Mouse (Mus musculus) forebrain, embryonic 13.5 days (tissue): Measurements from ENCODE around the gene Gstt4. TPM values are rescaled to one million over a fixed set of nuclear protein-coding genes. Genes with fewer than 3 reads are reported as not detected.

Experiments used
- ATAC-seq: fragments of 200-750 bp; cut with Nextera tagmentation; 2 replicates; pipeline ENCODE4 v1.8.0; 2017
- H3K27ac ChIP-seq: fragments of 300-500 bp; sonication (generic); 2 replicates; pipeline ENCODE4 v1.5.1; 2015; ENCODE audit warnings: inconsistent platforms, mild to moderate bottlenecking, moderate library complexity
- H3K27me3 ChIP-seq: fragments of 300-500 bp; sonication (generic); 2 replicates; pipeline ENCODE4 v1.6.1; 2015; ENCODE audit warnings: mild to moderate bottlenecking, inconsistent platforms
- H3K36me3 ChIP-seq: fragments of 300-500 bp; sonication (generic); 2 replicates; pipeline ENCODE4 v1.6.1; 2015; ENCODE audit warnings: mild to moderate bottlenecking, inconsistent platforms; ENCODE audit not compliant: poor library complexity, severe bottlenecking
- H3K4me1 ChIP-seq: fragments of 300-500 bp; sonication (generic); 2 replicates; pipeline ENCODE4 v1.6.1; 2015; ENCODE audit warnings: inconsistent platforms
- H3K4me2 ChIP-seq: fragments of 300-500 bp; sonication (generic); 2 replicates; pipeline ENCODE4 v1.6.1; 2015; ENCODE audit warnings: inconsistent platforms, mild to moderate bottlenecking, moderate library complexity
- H3K4me3 ChIP-seq: fragments of 300-500 bp; sonication (generic); 2 replicates; pipeline ENCODE4 v1.5.1; 2015; ENCODE audit warnings: mild to moderate bottlenecking, inconsistent platforms
- H3K9ac ChIP-seq: fragments of 300-500 bp; sonication (generic); 2 replicates; pipeline ENCODE4 v1.6.1; 2015; ENCODE audit warnings: mild to moderate bottlenecking, inconsistent platforms
- H3K9me3 ChIP-seq: fragments of 300-500 bp; sonication (generic); replicated peaks from 2 replicates; pipeline ENCODE4 v1.6.1; 2016; ENCODE audit warnings: inconsistent platforms
- WGBS: fragments of 180-500 bp; shearing (Covaris S2); methylation state at CpG from one replicate; pipeline ENCODE4 v1.1.7; 2015; 5-methylcytosine and 5-hydroxymethylcytosine counted together
- polyA plus RNA-seq: library from polyadenylated mRNA; unstranded; fragments of >200 nt; fragmentation: Nextera tagmentation; extraction: Ambion mirVana; gene quantifications from 2 replicates; pipeline ENCODE4 v1.2.1, GENCODE M21; 2015

The Gstt4 gene
- polyA plus RNA-seq, 1 experiment from 2014 or later = not detected

DNA sequence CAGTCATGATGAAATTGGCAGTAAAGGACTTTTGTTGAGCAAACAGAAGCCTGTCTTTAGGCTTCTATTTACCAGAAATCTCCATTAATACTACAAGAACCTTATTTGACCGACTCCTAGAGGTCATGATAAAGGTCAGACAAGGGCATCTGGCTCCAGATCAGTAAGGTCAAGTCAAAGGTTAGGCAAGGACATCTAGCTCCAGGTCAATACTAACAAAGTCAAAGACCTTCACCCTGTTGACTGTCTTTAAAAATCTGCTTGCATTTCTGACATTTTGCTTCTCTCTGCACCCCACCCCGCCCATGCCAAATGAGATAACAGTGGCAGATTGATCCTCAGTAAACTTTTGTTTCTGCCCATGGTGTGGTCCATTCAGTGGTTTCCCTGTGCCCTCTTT lies 18.1 kb downstream of the Gstt4 start:
- Histone ChIP-seq H3K9me3 (no peaks in the 10 kb centered on the region), H3K27me3 (no peaks in the 10 kb centered on the region), H3K4me3 (no peak overlapping the region), H3K4me2 (no peak overlapping the region), H3K4me1 (no peaks in the 10 kb centered on the region), H3K9ac (no peak overlapping the region), H3K36me3 (no peaks in the 10 kb centered on the region), H3K27ac (no peak overlapping the region)
- WGBS = 75% methylated on average over 2 of the region's 2 CpGs
- no peak for ATAC-seq

DNA sequence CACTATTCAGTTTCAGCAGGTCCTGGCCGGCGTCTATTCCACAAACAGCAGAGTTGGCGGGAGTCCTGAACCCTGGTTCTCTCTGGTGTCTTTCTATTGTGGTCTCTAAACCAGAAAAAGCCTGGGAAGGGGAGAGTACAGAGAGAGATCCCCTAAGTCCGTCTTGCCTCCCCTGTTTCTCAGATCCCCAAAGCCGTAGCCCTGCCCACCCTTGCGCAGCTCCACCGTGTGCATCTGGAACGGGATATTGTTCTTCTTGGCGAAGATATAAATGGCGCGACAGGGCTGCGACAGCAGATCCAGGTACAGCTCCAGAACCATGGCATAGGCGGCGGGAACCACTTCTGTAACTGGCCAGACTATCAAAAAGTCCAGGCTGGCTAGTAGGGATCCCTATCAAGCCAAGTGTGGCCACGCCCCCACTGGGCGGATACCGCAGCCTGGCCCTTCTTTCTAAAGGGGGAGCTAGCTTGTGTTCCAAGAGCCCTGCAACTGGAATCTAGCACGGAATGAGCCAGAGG lies 24.1 kb downstream of the Gstt4 start, which contains the start of gene Gstt1:
Gene Gstt1 (minus strand): TSS at position 409 of the 521 bp plus-strand sequence.
- H3K27me3 ChIP-seq = peaks cover 7% of the 10 kb centered on the region; the same call in 1 of the 2 replicates
- no peak within 1 kb of the TSS for H3K27ac ChIP-seq
- WGBS = 1% methylated on average over 18 of the region's 18 CpGs
- H3K36me3 ChIP-seq = no peaks in the 10 kb centered on the region
- peak; percentile 70 for ATAC-seq
- H3K4me3 ChIP-seq = peak within 1 kb of the TSS; percentile 47
- peaks cover 19% of the 10 kb centered on the region for H3K4me1 ChIP-seq
- H3K4me2 ChIP-seq = peak within 1 kb of the TSS; percentile 78
- no peaks in the 10 kb centered on the region for H3K9me3 ChIP-seq
- peak within 1 kb of the TSS; percentile 58 for H3K9ac ChIP-seq

DNA sequence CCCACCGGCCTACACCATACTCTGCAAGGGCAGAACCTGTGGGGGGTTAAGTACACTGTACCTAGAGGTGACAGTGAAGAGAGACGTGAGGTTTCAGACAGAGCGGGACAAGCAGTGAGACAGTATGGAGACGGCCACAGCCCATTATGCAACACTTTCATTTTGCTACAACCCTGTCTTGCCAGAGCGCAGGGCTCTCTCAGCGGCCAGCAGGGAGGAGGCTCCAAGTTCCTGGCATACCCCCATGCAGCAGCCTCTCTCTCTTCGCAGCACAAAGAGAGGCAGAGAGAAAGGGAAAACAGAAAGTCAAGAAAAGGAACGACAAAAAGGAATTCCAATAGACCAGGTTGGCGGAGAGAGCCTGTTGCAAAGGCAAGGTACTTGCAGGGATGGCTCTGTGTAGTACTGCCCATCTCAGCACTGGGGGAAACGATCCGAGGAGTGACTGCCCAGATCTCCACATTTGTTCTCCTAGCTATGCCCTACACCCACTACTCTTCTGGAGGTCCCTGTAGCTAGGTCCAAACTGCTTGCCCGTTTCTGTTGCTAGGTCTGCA lies 24.6 kb downstream of the Gstt4 start:
- Histone ChIP-seq H3K4me1 (peaks cover 19% of the 10 kb centered on the region), H3K9me3 (no peaks in the 10 kb centered on the region), H3K27me3 (peaks cover 7% of the 10 kb centered on the region; the same call in 1 of the 2 replicates), H3K36me3 (no peaks in the 10 kb centered on the region), H3K9ac (peak overlapping the region; percentile 58), H3K27ac (no peak overlapping the region), H3K4me2 (peak overlapping the region; percentile 78), H3K4me3 (peak overlapping the region; percentile 47)
- ATAC-seq = peak; percentile 81
- WGBS = under 1% methylated on average over 12 of the region's 12 CpGs

DNA sequence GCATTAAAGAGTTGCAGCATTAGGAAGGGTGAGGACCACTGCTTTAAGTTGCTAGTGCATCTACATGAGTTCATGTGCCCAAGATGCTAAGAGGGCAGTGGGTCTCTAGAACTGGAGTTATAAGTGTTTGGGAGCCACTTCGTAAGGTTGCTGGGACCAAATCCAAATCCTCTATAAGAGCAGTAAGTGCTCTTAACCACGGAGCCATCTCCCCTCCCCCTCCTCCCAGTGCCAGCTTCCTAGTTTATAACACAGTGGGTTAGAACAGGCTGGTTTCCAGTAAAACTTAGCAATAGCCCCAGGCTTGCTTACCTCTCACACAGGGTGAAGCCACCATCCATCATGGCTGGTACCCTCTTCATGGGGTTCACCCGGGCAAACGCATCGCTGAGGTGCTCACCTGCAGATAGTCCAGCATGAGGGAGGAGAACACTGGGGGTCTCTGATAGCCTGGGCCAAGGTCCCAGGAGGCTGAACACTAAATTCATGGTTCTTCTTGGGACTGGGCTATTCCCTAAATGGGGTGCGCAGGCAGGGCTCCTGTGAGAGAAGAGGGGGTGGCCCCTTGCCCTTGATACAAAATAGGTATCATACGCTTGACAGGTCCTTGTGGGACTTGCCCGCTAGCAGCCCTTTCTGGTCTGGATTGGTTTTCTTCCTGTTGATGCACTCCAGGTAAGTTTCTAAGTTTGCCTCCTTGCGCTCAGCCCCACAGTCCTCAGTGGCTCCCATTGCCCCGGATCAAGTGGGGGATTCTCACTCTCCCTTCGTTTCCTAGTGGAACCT lies 25.4 kb downstream of the Gstt4 start:
- no peaks in the 10 kb centered on the region for H3K36me3 ChIP-seq
- 47% methylated on average over 11 of the region's 11 CpGs for WGBS
- H3K4me1 ChIP-seq = peaks cover 19% of the 10 kb centered on the region
- H3K9me3 ChIP-seq = no peaks in the 10 kb centered on the region
- H3K9ac ChIP-seq = 0 out of 2 replicates have a peak overlapping the region, but pooled peaks have one; percentile 58
- peak; percentile 13; the same call in 1 of the 2 replicates for ATAC-seq
- peak overlapping the region; percentile 78 for H3K4me2 ChIP-seq
- H3K4me3 ChIP-seq = peak overlapping the region; percentile 47
- no peak overlapping the region for H3K27ac ChIP-seq
- peaks cover 7% of the 10 kb centered on the region; the same call in 1 of the 2 replicates for H3K27me3 ChIP-seq

DNA sequence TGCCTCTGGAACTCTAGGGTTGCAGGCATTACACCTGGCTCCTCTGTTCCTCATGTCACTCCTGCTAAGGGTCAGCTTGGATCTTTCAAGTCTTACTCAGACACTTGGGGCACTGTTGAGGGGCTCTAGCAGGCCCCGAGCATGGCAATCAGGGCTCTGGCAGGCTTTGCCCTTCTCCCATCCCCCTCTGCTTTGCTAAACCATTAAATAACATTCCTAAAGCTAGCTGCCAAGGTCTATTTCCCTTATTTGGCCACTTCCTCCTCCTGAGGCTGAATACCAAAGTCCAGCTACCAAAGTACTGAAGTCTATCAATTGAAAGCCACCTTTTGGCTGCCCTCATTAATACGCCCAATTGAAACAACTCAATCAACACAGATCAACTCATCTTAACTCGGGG lies 27.5 kb downstream of the Gstt4 start:
- H3K9ac ChIP-seq = no peak overlapping the region
- no peak overlapping the region for H3K4me2 ChIP-seq
- H3K9me3 ChIP-seq = no peaks in the 10 kb centered on the region
- no peak overlapping the region for H3K27ac ChIP-seq
- no peaks in the 10 kb centered on the region for H3K36me3 ChIP-seq
- no peak overlapping the region for H3K4me3 ChIP-seq
- H3K4me1 ChIP-seq = peaks cover 19% of the 10 kb centered on the region
- 20% methylated on average over 3 of the region's 3 CpGs for WGBS
- peaks cover 7% of the 10 kb centered on the region; the same call in 1 of the 2 replicates for H3K27me3 ChIP-seq
- ATAC-seq = no peak

- H3K4me3 ChIP-seq = no peak overlapping the region
- H3K4me1 ChIP-seq = peaks cover 3% of the 10 kb centered on the region; the same call in 1 of the 2 replicates
- H3K36me3 ChIP-seq = no peaks in the 10 kb centered on the region
- no peaks in the 10 kb centered on the region for H3K27me3 ChIP-seq
- no peak for ATAC-seq
- no peak overlapping the region for H3K4me2 ChIP-seq
- H3K9me3 ChIP-seq = no peaks in the 10 kb centered on the region
- no peak overlapping the region for H3K27ac ChIP-seq
- WGBS = 28% methylated on average over 7 of the region's 7 CpGs
- 0 out of 2 replicates have a peak overlapping the region, but pooled peaks have one; percentile 13 for H3K9ac ChIP-seq
These were observed 31.6 kb downstream of the Gstt4 start for GRCm38 (mm10) chr10:75790773-75791172.

- WGBS = 96% methylated on average over 5 of the region's 5 CpGs
- H3K4me3 ChIP-seq = no peak overlapping the region
- H3K9ac ChIP-seq = no peak overlapping the region
- no peaks in the 10 kb centered on the region for H3K27me3 ChIP-seq
- ATAC-seq = no peak
- no peak overlapping the region for H3K27ac ChIP-seq
- no peaks in the 10 kb centered on the region for H3K9me3 ChIP-seq
- peaks cover 2% of the 10 kb centered on the region; the same call in 1 of the 2 replicates for H3K4me1 ChIP-seq
- no peaks in the 10 kb centered on the region for H3K36me3 ChIP-seq
- H3K4me2 ChIP-seq = no peak overlapping the region
These were observed 32.5 kb downstream of the Gstt4 start for GRCm38 (mm10) chr10:75789841-75790240.

DNA sequence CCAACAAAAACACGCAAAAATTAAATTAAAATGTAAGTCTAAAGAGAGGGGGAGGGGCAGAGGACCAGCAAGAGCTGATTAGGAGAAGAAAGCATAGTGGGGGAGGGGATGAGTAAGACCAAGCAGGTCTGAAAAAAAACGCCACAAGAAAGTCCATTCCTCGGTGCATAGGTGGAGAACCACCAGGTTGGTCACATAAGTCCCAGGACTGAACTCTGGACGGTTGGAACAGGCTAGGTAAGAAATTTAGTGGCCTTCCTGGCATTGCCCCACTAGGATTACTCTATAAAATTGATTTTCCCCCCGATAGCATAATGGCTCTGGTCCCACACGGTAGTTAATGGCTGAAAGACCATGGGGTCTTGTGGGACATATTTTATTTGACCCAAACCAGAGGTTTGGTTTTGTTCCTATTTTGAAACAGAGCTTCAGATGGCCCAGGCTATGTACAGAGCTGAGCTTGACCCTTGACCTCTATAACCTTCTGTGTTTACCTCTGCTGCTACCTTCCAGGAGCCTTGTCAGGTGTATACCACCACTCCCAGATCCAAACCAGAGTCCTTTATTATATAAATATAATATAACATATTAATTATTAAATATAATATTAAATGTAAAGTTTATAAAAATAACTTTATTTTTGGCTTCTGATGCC lies 33.1 kb downstream of the Gstt4 start:
- Histone ChIP-seq H3K36me3 (no peaks in the 10 kb centered on the region), H3K27me3 (0 out of 2 replicates have a peak, but pooled peaks cover under 1% of the 10 kb centered on the region), H3K9ac (no peak overlapping the region), H3K4me2 (no peak overlapping the region), H3K27ac (no peak overlapping the region), H3K4me3 (no peak overlapping the region), H3K4me1 (no peaks in the 10 kb centered on the region), H3K9me3 (no peaks in the 10 kb centered on the region)
- 70% methylated on average over 6 of the region's 6 CpGs for WGBS
- no peak for ATAC-seq

GRCm38 (mm10) chr10:75788277-75788676 lies 34.1 kb downstream of the Gstt4 start:
- ATAC-seq = no peak
- H3K4me3 ChIP-seq = no peak overlapping the region
- no peaks in the 10 kb centered on the region for H3K9me3 ChIP-seq
- 0 out of 2 replicates have a peak, but pooled peaks cover 5% of the 10 kb centered on the region for H3K27me3 ChIP-seq
- no peak overlapping the region for H3K4me2 ChIP-seq
- H3K4me1 ChIP-seq = no peaks in the 10 kb centered on the region
- WGBS = 94% methylated on average over 8 of the region's 8 CpGs
- no peak overlapping the region for H3K9ac ChIP-seq
- H3K27ac ChIP-seq = no peak overlapping the region
- H3K36me3 ChIP-seq = no peaks in the 10 kb centered on the region

- no peak for ATAC-seq
- Histone ChIP-seq H3K4me1 (peaks cover 9% of the 10 kb centered on the region), H3K27ac (no peak overlapping the region), H3K36me3 (no peaks in the 10 kb centered on the region), H3K4me2 (no peak overlapping the region), H3K9me3 (no peaks in the 10 kb centered on the region), H3K9ac (no peak overlapping the region), H3K27me3 (peaks cover 28% of the 10 kb centered on the region), H3K4me3 (no peak overlapping the region)
- 67% methylated on average over 1 of the region's 1 CpGs for WGBS
These were observed 36.9 kb downstream of the Gstt4 start for GRCm38 (mm10) chr10:75785442-75785841.

- peak within 1 kb of the TSS; percentile 36 for H3K4me3 ChIP-seq
- H3K27ac ChIP-seq = no peak within 1 kb of the TSS
- H3K4me1 ChIP-seq = peaks cover 12% of the 10 kb centered on the region
- ATAC-seq = peak; percentile 38; the same call in 1 of the 2 replicates
- H3K9me3 ChIP-seq = no peaks in the 10 kb centered on the region
- H3K27me3 ChIP-seq = peaks cover 60% of the 10 kb centered on the region
- H3K9ac ChIP-seq = peak within 1 kb of the TSS; percentile 60
- no peaks in the 10 kb centered on the region for H3K36me3 ChIP-seq
- H3K4me2 ChIP-seq = peak within 1 kb of the TSS; percentile 75
- 1% methylated on average over 28 of the region's 28 CpGs for WGBS
These were observed 41.4 kb downstream of the Gstt4 start, which contains the start of the genes Gm20441 and Gstt3 for GRCm38 (mm10) chr10:75780769-75781578. Gene Gm20441, minus strand, starts transcription at chr10:75780954. Gene Gstt3, minus strand, starts transcription at chr10:75781414.
